Mouse (Mus musculus): ENCODE measurements around the gene Gkap1.

DNA sequence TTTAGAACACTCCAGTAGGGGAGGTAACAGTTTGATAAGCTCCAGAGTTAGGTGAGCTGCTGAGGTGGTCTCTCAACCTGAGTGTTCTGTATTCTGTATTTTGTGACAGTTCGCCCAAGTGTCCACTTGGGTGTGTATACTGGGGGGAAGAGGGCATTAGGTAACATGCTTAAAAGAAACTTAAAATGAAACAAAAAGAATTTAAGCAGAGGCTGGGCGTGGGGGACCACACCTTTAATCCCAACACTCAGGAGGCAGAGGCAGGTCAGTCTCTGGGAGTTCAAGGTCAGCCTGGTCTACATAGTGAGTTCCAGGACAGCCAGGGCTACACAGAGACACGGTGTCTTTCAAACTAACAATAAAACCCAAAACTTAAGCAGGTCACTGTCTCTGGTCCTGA lies 5.0 kb upstream of the Gkap1 start:
- TF ChIP-seq POLR2A (IDR thresholded peaks at IDR 0.05; ENCODE audit: extremely low read depth, insufficient read depth, low read length) (no peak), CTCF (IDR thresholded peaks at IDR 0.05; ENCODE audit: low read depth, low read length) (no peak)
